Mouse (Mus musculus): ENCODE measurements around the gene Ust. TPM values are rescaled to one million over a fixed set of nuclear protein-coding genes. Genes with fewer than 3 reads are reported as not detected.

Gene Ust
- total RNA-seq, 2 experiments from 2014 or later = 26.2 to 33.5 TPM

DNA sequence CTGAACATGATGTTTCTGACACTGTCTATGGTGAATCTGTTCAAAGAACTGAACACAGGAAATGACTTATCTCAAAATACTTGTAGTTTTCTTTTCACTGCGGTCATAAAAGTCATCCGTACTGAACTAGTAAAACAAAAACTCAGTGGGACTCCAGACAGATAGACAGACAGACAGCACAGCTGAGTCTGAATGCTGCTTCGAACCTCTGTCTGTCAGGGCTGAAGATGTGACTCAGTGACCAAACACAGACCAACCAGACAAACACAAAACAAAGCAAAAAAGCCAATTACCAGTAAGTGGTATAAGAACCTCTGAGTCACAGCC, 12.4 kb downstream of the Ust start:
- intact Hi-C loops (cut with DNase I) = no loop called here
- no peak for DNase-seq (ENCODE audit: low spot score in 2 of 2)

DNA sequence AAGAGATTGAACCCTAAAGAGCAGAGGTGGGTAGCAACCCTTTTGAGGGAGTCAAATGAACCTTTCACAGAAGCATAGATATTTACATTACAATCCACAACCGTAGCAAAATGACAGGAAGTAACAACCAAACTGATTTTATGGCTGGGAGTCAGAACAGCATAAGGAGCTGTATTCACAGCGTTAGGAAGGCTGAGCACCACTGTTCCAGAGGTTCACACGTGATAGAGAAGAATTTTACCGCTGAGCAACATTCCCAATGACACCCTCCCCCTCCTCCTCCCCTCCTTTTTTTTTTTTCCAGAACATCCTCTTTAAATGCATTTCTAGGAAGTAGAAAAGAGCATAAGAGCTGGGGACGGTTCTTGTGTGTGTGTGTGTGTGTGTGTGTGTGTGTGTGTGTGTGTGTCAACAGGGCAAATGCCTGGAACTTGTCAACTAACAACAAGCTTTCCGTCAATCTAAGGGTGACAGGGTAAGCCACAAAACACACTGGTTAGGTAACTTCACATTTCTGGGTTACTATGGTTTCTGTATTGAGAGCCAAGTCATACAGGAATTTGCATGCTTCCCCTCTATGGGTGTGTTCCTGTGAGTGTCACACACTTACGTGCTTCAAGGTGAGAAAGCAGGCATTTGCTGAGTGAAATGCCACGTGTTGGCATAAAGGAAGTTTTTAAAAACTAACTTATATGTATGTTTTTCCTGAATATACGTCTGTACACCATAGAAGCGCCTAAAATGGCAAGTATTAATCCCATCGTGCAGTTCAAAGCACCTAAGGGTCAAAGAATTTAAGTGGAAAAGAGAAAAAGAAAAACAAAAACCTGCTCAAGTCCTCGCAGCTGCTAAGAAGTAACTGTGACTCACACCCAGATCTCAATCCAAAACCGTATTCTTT, 13.0 kb downstream of the Ust start:
- peak in 1 of 2 experiments; percentile 31 for DNase-seq (ENCODE audit: low spot score in 2 of 2)
- intact Hi-C loops (cut with DNase I) = no loop called here

DNA sequence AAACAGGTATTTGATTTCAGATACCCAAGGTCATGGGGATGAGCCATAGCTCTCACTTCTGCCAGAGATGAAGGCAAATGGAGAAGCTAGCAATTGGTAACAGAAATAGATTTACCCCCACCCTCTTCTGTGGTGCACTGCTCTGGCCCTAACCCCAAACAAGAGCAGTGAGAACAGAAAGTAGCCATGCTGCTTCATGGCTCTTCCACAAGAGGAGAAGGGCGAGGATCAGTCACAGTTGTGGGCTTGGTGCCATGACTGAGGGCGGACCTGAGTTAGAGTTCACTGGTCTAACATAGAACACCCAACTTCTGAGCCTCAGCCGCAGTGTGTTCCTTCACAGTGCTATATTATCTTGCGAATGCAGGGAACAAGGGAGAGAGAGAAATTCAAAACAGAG, 13.8 kb downstream of the Ust start:
- intact Hi-C loops (cut with DNase I) = no loop called here
- peak in 1 of 2 experiments; percentile 13 for DNase-seq (ENCODE audit: low spot score in 2 of 2)

DNA sequence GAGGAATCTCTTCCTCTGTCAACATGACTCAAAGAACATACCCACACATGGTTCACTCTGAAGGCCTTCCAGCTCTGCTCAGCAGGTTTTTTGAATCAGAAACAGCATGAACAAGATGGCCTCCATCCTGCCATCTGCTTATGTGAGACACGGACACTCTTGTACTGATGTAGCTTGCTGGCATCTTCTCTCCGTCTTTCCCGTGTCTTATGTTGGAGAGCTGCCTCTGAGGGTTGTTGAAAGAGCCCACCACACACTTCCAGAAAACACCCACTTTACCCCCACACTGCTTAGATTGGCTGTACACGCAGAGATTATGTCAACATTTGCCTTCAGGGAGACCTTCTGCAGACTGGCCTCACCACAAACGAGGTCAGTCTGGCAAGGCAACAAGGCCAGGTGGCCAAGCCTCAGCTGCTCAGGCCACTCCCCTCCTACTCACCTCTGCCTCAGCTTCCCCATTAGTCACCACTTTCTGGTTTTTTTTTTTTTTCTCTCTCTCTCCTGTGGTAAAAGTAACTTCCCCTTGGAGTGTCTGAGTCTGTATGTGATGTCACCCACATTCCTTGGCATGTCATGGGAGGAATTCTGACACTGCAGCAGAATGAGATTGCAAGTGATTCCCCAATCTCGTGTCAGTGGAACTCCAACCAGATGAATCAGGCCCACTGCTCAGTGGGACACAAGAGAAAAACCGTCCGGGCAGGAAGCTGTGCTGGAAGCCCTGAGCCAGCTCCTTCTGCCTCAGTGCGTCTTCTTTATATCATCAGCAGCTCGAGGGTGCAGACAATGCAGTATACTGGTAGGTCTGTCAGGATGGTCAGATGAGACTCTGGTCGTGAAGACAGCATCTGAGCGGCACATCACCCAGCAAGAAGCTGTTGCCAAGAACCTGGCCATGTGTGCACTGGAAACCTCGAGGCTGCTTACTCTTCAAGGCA, 19.4 kb downstream of the Ust start:
- peak in 1 of 2 experiments; percentile 17 for DNase-seq (ENCODE audit: low spot score in 2 of 2)
- intact Hi-C loops (cut with DNase I) = no loop called here

DNA sequence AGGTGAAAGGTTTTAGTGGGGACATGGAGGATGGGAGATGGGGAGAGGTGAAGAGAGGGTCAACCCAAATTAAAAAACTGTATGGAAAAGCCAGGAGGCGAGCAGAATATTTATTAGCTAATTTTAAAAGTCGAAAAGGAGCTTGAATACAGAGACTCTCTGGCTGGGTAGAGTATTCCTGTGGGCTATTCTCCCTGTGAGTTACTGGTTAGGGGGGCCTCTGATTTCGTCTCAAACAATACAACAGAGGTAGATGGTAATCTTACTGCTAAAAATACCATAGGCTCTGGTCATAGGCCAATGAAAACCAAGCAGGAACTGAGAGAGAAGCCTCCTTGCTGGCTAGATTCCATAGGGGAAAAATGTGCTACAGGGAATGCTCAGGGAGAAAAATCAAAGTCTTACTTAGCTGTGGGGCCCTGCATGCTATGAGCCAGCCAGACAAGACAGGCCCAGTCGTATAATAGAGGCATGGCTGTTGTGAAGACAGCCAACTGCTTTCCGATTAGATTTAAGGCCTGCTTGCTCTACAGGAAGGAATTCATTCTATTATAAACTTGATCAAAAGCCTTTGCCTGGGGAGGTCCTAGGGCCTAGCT, 23.0 kb downstream of the Ust start:
- no peak for DNase-seq (ENCODE audit: low spot score in 2 of 2)

DNA sequence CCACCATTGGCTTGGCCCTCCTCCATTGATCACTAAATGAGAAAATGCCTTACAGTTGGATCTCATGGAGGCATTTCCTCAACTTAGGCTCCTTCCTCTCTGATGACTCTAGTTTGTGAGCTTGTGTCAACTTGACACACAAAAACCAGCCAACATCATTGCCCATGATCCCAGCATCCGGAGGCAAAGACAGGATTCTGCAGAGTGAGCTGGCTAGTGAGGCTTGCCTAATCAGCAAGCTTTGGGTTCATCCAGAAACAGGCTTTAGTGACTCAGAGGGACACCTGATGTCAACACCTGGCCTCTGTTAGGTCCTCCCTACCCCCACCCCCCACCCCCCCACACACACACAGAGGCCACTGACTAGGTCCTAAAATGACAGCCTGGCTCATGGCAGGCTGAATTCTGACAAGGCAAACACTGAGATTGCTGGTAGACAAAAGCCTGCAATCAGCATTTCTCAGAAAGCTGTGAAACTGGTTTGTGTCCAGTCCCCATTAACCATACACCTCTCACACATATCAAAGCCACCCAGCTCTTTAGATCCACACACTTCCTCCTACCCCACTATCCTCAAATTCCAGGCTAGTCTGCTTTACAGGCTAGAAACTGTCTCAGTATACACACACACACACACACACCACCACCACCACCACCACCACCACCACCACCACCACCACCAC, 26.6 kb downstream of the Ust start:
- DNase-seq (ENCODE audit: low spot score in 2 of 2) = no peak
- intact Hi-C loops (cut with DNase I) = no loop called here

More for the DNA sequence above, 23.0 kb downstream of the Ust start:
- intact Hi-C loops (cut with DNase I) = no loop called here

DNA sequence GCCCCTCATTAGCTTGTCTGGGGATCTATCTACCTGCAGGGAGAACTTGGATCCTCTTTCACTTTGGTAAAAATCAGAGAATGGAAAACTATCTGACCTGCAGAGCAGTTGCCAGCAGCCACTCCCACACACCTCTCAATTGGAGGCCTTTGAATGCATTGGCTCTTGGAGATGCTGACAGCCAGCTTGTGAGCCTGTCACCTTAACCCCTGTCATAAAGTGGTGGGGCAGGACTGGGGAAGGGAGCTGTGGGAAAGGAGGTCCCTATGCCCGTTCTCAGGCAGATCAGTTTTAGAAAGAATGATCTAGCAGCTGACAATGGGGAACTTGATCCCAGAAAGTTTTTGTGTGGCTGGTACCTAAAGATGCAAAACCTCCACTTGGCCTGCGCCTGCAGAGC, 31.2 kb downstream of the Ust start:
- no peak for DNase-seq (ENCODE audit: low spot score in 2 of 2)
- intact Hi-C loops (cut with DNase I) = no loop called here

DNA sequence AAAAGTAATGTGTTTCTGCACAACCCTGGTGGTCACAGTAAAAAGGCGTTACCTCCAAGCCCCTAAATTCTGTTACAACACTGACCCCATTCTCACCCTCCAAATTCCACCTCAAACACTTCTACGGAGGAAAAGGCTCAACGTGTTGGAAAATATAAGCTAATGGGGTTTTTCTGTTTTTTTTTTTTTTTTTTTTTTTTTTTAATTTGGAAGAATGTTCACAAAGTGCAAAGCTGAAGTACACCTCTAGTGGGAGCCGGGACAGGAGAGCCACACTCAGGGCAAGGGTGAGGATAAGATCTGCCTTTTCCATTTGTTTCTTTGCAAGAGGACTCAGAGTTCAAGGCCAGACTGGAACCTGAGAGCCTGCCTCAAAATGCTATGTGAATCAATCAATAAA, 34.1 kb downstream of the Ust start:
- no peak for DNase-seq (ENCODE audit: low spot score in 2 of 2)
- intact Hi-C loops (cut with DNase I) = no loop called here

DNA sequence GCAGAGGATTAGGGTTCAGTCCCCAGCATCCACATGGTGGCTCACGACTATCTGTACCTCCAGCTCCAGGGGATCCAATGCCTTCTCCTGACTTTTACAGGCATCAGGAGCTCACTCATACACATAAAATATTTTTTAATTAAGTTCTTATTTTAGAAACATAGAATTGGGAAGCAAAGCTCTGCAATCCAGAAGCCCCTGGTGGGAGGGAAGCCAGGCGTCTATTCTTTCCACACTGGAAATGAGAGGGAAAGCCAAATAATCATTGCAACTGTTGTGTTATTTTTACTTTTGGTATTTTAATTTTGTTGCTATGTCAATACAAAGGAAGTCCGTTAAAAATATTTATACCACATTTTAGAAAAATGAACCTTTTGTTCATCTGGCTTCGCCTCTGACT, 35.8 kb downstream of the Ust start:
- DNase-seq (ENCODE audit: low spot score in 2 of 2) = no peak

DNA sequence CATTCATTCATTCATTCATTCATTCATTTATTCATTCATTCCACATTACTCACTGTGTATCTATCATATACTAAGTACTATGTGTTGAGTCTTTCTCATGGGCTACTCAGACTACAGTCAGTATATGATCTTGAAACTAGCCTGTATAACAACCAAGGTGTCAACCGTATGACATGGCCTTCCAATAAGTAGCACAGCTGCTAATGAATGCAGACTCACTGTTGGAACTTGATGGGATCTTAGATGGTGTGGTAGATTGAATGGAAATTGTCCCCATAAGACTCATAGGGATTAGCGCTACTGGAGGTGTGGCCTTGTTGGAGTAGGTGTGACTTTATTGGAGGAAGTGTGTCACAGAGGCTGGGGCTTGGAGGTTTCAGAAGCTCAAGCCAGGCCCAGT, 38.8 kb downstream of the Ust start:
- DNase-seq (ENCODE audit: low spot score in 2 of 2) = no peak
- intact Hi-C loops (cut with DNase I) = no loop called here

More for the DNA sequence above, 35.8 kb downstream of the Ust start:
- intact Hi-C loops (cut with DNase I) = no loop called here

DNA sequence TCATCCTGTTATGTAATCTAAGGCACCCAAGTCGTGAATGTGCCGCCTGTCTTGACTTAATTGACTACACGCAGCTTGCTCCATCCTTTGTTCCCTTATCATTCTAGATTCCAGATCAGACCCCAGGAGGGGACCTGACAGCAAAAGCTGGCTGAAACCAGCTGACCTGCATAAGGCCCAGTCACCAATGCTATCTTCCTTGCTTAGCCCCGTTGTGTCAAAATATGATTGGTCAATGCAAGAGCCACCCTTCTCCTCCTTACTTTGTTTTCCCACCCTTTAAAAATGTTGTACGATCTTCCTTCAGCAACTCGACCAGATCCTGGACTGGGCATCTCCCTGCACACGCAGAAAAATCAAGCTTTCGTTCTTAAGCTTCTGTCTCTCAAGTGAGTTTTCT, 40.7 kb downstream of the Ust start:
- DNase-seq (ENCODE audit: low spot score in 2 of 2) = no peak
- intact Hi-C loops (cut with DNase I) = no loop called here

DNA sequence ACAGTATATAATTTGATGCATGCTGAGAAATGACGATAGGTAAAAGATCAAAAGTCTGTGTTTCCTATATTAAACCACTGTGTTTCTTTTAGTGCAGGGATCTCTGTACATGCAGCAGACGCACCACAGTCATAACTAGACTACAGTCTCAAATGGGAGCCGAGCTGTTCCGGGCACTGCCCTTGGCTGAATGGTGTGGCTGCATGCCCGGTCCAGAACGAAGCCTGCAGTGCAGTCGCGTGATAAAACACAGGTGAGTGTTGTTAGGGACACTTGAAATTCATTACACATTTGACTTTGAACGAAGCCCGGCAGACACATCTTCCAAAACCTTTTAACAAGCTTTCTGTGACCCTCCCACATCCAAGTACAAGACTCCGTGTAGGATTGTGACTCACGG, 46.6 kb downstream of the Ust start:
- intact Hi-C loops (cut with DNase I) = no loop called here
- no peak for DNase-seq (ENCODE audit: low spot score in 2 of 2)

DNA sequence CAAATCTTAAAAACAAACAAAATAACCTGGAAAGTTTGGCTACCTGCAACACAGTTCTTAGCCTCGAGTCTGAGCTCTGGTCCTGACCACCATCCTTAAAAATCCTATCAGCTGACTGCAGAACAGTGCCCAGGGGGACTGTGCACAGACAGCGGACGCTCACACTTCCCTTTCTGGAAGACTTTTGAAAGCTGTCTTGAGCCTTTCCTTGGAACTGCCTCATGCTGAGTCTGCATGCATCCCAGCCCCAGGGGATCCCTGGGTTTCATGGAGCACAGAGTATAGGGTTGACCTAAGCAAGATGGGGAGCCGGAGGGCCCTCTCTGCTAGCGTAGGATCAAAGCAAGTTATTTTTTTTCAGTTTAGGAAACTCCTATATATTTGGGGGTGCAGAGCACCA, 47.6 kb downstream of the Ust start:
- intact Hi-C loops (cut with DNase I) = no loop called here

DNA sequence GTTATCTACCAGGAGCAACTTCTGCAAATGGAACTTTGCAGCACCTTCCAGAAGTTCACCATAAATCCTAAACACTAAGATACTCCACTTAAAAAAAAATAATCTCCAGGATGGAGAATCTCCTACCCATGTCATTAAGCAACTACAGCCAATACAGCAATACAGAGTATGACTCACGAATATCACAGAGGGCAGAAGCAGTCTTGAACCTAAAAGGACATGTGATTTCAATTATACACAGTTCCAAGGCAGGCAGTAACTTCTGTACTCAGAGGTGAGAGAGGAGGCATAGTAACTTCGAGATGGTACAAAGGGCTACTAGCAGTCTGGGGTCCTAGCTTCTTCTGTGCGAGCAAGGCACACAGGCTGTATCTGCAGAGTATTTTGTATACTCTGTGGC, 49.1 kb downstream of the Ust start:
- intact Hi-C loops (cut with DNase I) = no loop called here
- no peak for DNase-seq (ENCODE audit: low spot score in 2 of 2)

More for the DNA sequence above, 47.6 kb downstream of the Ust start:
- DNase-seq (ENCODE audit: low spot score in 2 of 2) = no peak

DNA sequence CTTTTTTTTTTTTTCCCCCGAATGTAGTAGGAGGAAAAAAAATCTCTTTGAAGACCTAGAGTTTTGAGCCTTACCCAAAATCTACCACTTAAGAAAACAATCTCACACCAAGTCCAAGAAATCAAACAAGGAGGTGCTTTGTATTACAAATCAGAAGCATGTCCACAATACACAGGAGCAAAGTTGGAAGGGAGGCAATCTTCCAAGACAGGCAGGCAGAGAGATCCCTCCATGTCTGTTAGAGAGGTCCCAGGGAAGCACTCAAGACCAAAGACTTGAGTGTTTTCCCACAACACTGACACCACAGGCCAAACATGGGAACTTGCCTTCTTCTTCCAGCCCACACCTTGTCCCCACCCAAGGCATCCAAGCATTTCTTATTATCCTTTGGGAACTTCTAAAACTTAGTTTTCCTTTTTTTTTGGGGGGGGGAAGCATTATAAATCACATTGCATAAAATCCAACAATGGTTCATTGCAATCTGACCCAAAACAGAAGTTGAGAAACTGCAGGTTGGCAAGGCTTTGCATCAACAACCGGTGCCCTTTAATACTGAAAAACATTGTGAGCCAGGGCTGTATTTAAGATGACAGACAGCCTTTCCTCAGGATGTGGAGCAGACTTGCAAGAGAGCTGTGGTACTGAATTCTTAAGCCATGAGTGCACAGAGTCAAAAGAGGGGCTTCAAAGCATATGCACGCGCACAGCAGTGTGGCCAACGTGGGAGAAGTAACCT, 49.8 kb downstream of the Ust start:
- intact Hi-C loops (cut with DNase I) = no loop called here
- no peak for DNase-seq (ENCODE audit: low spot score in 2 of 2)

DNA sequence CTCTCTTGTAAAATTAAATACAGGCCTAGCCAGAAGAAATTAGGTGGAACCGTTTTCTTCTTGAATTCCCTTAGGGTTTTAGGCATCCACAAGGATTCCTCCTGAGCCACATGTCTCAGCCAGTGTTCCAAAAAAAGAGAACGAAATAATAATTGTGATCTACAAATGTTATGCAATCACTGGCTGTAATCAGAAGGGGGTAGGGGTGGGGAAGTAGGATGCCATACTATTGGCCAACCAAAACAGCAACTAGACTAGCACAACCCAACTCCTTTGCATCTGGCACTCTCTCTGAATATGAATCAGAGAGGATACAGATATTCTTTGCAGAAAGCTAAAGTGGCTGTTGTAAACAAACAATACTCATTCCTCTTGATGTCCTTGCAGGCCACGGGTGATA, 52.7 kb downstream of the Ust start:
- intact Hi-C loops (cut with DNase I) = no loop called here
- DNase-seq (ENCODE audit: low spot score in 2 of 2) = no peak

DNA sequence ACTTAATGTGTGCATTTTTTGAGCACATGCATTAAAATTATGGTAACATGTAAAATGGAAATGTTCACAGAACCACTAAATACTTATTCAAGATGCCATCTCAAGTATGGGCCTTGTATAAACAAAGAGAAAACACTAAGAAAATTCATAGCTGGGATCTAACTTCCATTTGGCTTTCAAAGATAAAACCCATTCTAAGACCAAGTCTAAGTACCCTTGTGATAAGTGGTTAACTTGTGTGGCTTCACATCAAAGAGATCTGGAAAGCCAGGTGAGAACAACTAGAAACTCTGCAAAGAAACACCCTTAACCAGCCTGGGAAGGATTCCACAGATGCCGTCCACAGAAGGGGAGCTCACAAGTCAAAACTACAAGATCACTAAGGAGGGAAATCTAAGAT, 53.4 kb downstream of the Ust start:
- DNase-seq (ENCODE audit: low spot score in 2 of 2) = no peak
- intact Hi-C loops (cut with DNase I) = no loop called here

DNA sequence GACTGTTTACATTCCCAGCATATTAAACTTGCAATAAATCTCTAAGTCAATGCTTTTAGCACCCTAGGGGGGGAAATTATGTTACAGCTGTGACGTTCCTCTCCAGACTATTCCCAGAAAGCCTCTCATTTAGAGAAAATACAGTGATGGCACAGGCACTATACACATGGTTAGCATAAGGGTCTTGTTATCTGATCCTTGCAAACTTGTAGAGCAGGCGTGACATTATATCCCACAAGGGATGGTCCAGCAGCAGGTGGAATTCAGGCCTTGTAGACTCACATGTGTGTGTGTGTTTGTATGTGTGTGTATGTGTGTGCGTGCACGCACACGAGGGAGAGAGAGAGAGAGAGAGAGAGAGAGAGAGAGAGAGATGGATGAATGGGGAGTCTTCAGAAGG, 57.3 kb downstream of the Ust start:
- DNase-seq (ENCODE audit: low spot score in 2 of 2) = no peak
- intact Hi-C loops (cut with DNase I) = no loop called here

DNA sequence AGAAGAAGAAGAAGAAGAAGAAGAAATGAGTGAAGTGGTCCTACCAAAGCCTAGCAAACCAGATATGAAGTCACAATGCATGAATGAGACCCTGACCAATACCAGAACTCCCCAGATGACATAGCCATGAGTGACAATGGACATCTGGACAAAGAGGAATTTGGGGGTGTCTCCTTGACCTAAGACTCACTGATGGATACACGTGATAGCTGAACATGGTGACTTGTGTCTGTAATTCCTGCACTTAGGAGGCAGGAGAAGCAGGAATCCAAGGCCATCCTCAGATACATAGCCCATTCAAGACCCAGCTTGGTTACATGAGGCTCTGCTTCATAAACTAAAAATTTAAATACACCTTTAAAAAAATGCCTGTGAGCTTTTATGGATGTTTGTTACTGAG, 63.9 kb downstream of the Ust start:
- intact Hi-C loops (cut with DNase I) = no loop called here
- DNase-seq (ENCODE audit: low spot score in 2 of 2) = no peak
